Mouse (Mus musculus) neutrophil, adult 59 days (primary cell): ENCODE results near the gene Il1f9. TPM values are rescaled to one million over a fixed set of nuclear protein-coding genes. Genes with fewer than 3 reads are reported as not detected.

ENCODE experiments used
- total RNA-seq, 2 experiments: library from RNA; stranded (reverse); gene quantifications; 1 replicate in 1 of 2; 2 replicates in 1 of 2; pipeline ENCODE4 v1.2.4; 2023

The Il1f9 gene
- 100 to 1,000 TPM; 143 to 165 TPM for total RNA-seq

DNA sequence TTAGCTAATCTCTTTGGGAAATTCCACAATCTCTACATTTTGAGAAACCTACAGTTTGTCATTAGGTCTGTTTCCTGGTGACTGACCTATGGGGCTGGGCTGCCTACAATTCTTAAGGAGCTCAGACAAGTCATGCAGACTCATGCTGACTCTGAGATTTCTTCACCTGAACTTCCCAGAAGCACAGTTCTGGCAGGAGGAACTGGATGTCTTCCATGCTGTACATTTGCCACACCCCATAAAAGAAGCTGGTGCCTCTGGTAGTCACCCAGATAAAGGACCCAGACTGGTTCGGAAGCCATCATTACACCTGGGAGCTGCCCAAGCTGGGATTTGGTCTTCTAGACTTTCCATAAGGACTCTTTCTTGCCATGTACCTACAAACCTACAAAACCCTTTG, at the start of gene Il1f9:
Gene Il1f9, plus strand, starts transcription at position 301 of the 400 bp plus-strand sequence.

DNA sequence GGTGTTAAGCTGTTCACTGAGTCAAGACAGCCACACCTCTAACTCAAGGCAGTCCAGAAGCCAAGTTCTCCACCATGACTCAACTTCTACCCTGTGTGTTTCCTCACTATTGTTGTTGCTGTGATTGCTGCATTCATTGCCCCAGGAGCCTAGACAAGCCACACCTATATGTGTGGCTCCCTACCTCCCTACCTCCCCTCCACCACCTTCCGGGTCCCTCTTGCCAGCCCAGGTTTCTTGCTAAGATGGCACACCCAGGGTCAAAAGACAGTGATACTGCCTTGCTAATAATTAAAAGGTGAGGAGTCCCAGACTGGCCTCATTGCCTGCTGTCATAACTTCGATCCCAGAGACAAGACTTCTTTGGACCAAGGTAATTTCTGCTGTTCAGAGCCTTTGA, 33.4 kb upstream of the Il1f9 start, which contains the start of gene Il1f8:
Gene Il1f8, plus strand, starts transcription at position 301 of the 400 bp plus-strand sequence.

DNA sequence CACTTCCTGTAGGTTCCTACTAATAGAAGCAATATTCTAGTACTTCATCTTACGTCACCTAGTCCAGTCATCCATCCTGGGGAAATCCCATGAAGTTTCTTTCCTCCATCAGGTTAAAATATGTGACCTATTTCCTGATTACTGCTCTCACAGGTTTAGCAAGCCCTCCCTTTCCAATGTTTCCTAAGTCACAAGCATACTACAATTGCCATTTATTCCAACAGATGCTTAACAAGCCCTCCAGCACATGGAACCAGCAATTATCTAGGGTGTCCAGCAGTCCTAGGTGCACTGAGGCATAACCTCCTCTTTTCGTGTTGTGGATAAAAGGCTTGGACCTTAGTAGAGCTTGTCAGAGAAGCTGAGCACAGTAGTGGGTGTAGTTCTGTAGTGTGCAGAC, 28.8 kb downstream of the Il1f9 start, which contains the start of gene Il1f6:
Gene Il1f6, plus strand, starts transcription at position 301 of the 400 bp plus-strand sequence.

Other genes starting within 250 kb of the Il1f9 start
- gene Hnmt, start 137.1 kb upstream of the Il1f9 start, total RNA-seq = 10 to 100 TPM; 11.7 to 13.3 TPM
- gene Tbpl2, start 89.9 kb upstream of the Il1f9 start, total RNA-seq = not detected
- gene Il1f8, start 33.3 kb upstream of the Il1f9 start, total RNA-seq = not detected
- not detected for gene Il1f6, start 28.9 kb downstream of the Il1f9 start, total RNA-seq
- not detected for gene Il1f5, start 90.5 kb downstream of the Il1f9 start, total RNA-seq
- gene Il1f10, start 104.7 kb downstream of the Il1f9 start, total RNA-seq = not detected
- gene Il1rn, start 150.4 kb downstream of the Il1f9 start, total RNA-seq = 100 to 1,000 TPM in 1 of 2 experiments, 10 to 100 TPM in 1; 96.3 to 104 TPM
- gene Psd4, start 181.1 kb downstream of the Il1f9 start, total RNA-seq = 100 to 1,000 TPM; 129 to 130 TPM